Mouse (Mus musculus): ENCODE results near the gene Rita1. TPM values are rescaled to one million over a fixed set of nuclear protein-coding genes. Genes with fewer than 3 reads are reported as not detected.
A peak's percentile ranks its signal among the peaks of the same experiment; 100 is the strongest.

Gene Rita1
- 49.2 and 58.5 TPM in 2 replicates for polyA plus RNA-seq (2012)

- TF ChIP-seq GATA1 (IDR thresholded peaks at IDR 0.05; ENCODE audit: low read length): no peak
Observed at GRCm38 (mm10) chr5:120612442-120612821, at the start of gene Rita1, which contains the start of gene Ddx54. TSS of gene Rita1 (minus strand) at chr5:120612589. TSS of gene Ddx54 (plus strand) at chr5:120612739.

- no peak for TF ChIP-seq GATA1 (IDR thresholded peaks at IDR 0.05; ENCODE audit: low read length)
Observed at GRCm38 (mm10) chr5:120660816-120661215, 48.4 kb upstream of the Rita1 start.

DNA sequence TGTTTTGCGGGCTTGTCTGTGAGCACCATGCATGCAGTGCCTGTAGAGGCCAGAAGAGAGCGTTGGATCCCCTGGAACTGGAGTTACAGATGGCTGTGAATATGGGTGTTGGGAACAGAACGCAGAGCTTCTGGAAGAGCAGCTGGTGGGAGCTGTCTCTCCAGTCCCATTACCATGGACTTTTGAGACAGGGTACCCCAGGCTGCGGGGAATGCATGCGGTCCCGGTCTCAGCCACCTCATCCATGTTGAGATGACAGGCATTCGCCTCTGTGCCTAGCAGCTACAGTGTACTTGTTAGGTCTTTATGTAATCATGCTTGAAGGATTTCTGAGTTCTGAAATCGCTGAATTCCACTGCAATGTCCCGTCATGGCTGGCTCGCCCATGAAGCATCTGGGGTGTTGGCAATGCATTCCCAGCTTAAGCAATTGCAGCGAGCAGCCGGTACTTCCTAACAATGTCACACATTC is 43.9 kb upstream of the Rita1 start:
- no peak for TF ChIP-seq GATA1 (IDR thresholded peaks at IDR 0.05; ENCODE audit: low read length)

DNA sequence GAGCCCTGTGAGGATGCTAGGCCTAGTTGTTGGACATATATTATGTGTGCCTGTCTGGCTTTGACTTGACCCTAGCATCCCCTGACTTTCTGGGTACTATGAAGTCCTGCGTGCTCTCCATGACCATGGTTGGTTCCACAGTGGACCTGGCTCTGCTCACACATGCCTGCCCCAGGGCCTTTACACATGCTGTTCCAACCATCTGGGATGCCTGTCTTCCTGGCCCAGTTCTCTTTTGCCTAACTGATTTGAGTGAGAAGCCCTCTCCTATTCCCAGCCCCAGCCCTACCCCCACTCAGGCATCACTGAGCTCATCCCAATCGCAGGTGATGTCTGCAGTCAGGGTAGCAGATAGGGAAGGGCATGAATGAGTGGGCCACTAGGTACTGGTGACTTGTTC is 41.5 kb upstream of the Rita1 start:
- no peak for TF ChIP-seq GATA1 (IDR thresholded peaks at IDR 0.05; ENCODE audit: low read length)

DNA sequence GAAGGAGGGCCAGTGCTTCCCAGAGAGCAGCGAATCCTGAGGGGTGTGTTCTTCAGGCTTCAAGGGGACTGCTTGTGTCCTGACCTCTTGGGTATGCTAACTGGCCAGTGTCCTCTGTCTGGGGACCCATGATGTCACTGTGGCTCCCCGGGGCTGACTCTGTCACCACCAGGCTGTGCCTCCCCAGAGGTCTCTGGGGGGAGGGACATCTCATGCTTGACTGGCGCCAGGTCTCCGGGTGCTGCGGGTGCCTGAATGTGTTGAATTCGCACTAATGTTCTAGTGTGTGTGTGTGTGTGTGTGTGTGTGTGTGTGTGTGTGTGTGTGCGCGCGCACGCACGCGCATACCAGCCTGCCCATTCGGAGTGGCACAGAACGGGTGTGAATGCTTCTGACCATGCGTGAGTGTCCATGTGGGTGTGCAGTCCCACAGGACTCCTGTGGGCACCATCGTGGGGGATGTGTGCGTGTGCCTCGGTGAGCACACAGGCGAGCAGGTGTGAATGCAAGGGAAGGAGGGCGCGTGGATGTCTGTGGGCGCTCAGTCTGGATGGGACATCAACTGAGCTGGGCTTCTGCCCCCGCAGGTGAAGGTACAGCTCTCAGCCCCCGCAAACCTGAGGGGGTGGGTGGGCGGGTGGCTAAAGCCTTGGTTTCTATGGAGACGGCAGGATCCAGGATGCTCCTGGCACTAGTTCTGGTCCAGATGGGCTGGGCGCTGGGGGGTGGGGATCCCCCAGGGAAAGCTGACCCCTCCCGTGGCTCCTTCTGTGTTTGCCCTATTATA is 40.7 kb upstream of the Rita1 start:
- TF ChIP-seq GATA1 (IDR thresholded peaks at IDR 0.05; ENCODE audit: low read length): no peak

- no peak for TF ChIP-seq GATA1 (IDR thresholded peaks at IDR 0.05; ENCODE audit: low read length)
Observed at GRCm38 (mm10) chr5:120651230-120651629, 38.8 kb upstream of the Rita1 start.

- TF ChIP-seq GATA1 (IDR thresholded peaks at IDR 0.05; ENCODE audit: low read length): no peak
Observed at GRCm38 (mm10) chr5:120649938-120650337, 37.5 kb upstream of the Rita1 start.

- no peak for TF ChIP-seq GATA1 (IDR thresholded peaks at IDR 0.05; ENCODE audit: low read length)
Observed at GRCm38 (mm10) chr5:120649374-120649933, 37.1 kb upstream of the Rita1 start.

DNA sequence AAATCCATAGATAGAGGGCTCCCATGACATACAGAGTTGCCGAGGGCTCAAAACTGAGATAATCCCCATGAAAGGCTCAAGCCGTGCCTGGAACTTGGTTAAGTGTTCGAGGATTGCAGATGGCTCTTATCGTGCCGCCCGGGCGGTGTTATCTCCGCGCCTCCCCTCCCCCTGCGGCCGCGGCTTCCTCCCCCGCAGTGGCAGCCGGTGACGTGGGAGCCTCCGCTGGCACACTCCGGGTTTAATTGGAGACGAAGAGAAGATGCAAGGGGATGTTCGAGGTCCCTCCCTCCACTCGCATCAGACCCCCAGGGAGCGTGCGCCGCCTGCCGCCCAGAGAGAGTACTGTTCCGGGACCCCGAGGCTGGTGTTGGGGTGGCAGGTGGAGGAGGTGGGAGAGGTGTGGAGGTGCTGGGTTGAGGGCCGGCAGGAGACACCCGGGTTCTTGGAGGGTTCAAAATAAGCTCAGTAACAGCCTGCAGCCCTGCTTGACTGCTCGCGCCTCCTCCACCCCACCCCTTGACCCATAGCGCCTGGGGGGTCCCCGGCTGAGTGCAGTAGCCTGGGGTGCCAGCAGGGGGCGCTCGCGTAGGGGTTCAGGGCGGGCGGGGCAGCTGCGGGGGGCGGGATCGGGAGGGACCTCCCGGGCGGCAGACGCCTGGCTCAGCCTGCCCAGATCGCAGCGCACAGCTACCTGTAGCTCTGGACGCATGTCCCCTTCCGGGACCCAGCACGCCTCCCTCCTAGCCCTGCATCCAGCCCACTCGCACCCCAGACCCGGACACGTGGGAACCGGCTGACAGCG is 36.4 kb upstream of the Rita1 start, which contains the start of gene Rasal1:
Gene Rasal1 (plus strand): TSS at position 244 of the 805 bp plus-strand sequence.
- peak; percentile 88 for TF ChIP-seq GATA1 (IDR thresholded peaks at IDR 0.05; ENCODE audit: low read length)

DNA sequence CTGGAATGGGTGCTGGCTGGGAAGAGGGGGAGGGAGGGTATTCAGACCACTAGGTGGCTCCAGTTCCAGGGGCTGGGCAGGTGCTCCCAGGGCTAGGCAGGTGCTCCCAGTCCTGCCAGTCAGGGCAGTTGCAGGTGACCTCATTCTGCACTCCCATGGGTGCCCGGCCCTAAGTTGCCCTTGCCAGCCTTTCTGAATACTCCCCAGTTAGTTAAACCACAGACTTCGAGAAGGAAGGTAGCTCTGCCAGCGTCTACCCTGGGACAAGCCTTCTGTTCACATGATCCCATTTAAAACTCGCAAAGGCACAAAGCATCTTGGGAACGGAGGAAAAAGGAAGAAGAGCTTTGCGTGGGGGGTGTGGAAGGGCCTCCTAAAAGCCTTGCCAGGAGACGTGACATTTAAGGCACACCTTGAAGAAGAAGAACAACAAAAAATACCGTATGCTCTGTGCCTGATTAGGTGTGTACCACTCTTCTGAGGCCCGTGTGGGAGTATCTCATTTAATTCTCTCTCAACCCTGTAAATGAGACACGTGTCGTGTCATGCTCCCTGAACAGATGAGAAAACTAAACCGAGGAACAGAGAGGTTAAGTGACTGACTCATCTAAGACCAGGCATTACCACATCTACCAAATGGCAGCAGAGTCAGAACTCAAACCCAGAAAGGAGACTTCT is 35.6 kb upstream of the Rita1 start:
- TF ChIP-seq GATA1 (IDR thresholded peaks at IDR 0.05; ENCODE audit: low read length): no peak

DNA sequence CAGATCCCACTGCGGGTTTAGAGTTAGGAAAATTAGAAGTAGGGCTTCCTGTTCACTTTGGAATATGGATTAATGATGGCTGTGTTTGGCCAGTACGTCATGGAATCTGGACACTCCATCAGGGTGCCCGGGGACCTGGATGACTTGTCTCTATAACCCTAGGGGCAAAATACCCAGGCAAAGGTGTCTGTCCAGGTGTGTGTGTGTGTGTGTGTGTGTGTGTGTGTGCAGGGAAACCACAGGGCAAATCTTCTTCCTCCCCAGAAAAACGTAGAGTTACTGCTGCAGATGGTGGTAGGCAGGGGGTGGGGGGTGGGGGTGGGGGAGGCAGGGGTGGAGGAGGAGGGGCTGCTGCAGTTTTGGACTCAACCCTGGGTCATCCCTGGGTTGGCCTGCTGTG is 35.0 kb upstream of the Rita1 start:
- no peak for TF ChIP-seq GATA1 (IDR thresholded peaks at IDR 0.05; ENCODE audit: low read length)

DNA sequence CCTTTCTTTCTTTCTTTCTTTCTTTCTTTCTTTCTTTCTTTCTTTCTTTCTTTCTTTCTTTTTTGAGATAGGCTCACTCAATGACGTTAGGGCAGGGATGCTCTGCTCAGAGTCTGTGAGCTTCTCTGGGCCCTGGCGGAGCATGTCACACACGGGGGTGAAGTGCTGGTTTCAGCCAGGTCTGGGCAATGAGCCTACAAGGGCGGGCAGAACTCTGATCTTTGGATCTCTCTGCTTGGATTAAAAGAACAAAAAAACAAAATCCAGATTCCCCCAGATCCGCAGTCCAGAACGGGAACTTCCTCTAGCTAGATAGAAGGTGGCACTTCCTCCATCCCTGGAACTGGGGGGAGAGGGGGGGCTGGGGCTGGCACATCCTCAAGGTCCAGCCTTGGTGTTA is 33.5 kb upstream of the Rita1 start:
- no peak for TF ChIP-seq GATA1 (IDR thresholded peaks at IDR 0.05; ENCODE audit: low read length)

DNA sequence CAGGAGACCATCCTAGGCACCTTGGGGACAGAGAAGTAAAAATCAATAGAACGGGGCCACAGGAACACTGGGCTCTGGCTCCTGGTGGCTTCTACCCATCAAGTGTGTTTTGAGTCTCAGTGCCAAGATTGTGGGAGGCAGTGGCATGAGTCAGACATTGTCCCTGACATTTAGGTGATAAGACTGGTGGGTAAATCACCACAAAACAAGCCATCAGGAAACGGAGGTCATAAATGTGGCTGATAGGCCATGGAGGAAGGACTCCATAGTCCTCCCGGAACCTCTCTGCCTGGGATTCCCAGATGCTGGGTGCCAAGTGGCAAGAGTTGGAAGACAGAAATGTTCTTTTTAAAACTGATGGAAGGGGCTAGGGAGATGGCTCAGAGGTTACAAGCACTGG is 31.8 kb upstream of the Rita1 start:
- TF ChIP-seq GATA1 (IDR thresholded peaks at IDR 0.05; ENCODE audit: low read length): no peak

DNA sequence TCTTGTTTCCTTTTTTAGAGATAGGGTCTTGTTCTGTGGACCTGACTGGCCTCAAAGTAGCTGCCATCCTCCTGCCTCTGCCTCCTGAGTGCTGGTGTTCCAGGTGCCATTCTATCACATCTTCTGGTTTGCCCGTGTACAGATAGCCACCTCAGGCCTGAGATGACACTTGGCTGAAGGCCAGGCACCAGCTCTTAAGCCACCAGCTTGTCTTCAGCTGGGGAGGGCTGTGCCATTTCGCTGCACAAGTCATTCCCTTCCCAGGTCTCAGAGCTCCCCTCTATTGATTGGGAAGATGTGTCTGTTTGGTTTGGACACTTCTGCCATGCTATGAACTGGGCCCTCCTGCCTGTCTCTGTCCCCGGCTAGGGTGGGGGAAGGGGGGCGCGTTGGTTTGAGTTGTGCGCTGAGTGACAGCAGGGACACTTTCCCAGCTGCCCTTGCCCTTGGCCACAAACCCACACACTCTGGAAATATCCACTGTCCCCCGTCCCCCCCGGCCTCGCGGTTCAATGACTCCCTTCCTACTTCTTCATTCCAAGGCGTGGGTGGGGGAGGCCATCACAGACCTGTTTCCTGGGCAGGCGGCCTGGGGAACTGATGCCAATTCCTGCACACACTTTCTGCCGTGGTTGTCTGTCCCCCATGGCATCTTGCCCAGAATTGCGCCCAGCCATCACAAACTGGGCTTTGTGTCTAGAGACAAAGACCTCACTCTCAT is 31.1 kb upstream of the Rita1 start:
- TF ChIP-seq GATA1 (IDR thresholded peaks at IDR 0.05; ENCODE audit: low read length): no peak

DNA sequence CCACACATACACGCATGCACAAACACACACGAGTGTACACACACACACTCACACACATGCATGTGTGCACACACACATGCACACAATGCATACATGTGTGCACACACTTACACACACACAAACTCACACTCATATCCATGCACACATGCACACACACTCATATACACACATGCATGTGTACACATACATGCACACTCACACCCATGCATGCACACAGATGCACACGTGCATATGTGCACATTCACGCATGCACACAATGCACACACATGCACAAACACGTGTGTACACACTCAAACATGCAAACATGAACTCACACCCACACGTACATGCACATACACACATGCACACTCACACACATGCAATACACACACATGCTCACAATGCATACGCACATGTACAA is 27.7 kb upstream of the Rita1 start:
- no peak for TF ChIP-seq GATA1 (IDR thresholded peaks at IDR 0.05; ENCODE audit: low read length)

Data from G1E-ER4 (cell line).